Mouse (Mus musculus): ENCODE measurements around the gene B4galt2. TPM values are rescaled to one million over a fixed set of nuclear protein-coding genes. Genes with fewer than 3 reads are reported as not detected.

B4galt2 gene
- total RNA-seq, 1 experiment from 2014 or later, result not detected

GRCm38 (mm10) chr4:117913421-117913820, 30.1 kb upstream of the B4galt2 start:
- no peak for ATAC-seq (replicated peaks in 1 of 2; ENCODE audit: insufficient read depth in 1 of 2, low FRiP score in 2 of 2, low TSS enrichment in 1 of 2, low read depth in 1 of 2, poor library complexity in 2 of 2, severe bottlenecking in 2 of 2)

GRCm38 (mm10) chr4:117912685-117913273, 29.5 kb upstream of the B4galt2 start:
- ATAC-seq (replicated peaks in 1 of 2; ENCODE audit: insufficient read depth in 1 of 2, low FRiP score in 2 of 2, low TSS enrichment in 1 of 2, low read depth in 1 of 2, poor library complexity in 2 of 2, severe bottlenecking in 2 of 2), result no peak

- no peak for ATAC-seq (replicated peaks in 1 of 2; ENCODE audit: insufficient read depth in 1 of 2, low FRiP score in 2 of 2, low TSS enrichment in 1 of 2, low read depth in 1 of 2, poor library complexity in 2 of 2, severe bottlenecking in 2 of 2)
Observed at GRCm38 (mm10) chr4:117912131-117912561, 28.9 kb upstream of the B4galt2 start.

- no peak for ATAC-seq (replicated peaks in 1 of 2; ENCODE audit: insufficient read depth in 1 of 2, low FRiP score in 2 of 2, low TSS enrichment in 1 of 2, low read depth in 1 of 2, poor library complexity in 2 of 2, severe bottlenecking in 2 of 2)
Observed at GRCm38 (mm10) chr4:117908834-117909453, 25.7 kb upstream of the B4galt2 start.

- no peak for ATAC-seq (replicated peaks in 1 of 2; ENCODE audit: insufficient read depth in 1 of 2, low FRiP score in 2 of 2, low TSS enrichment in 1 of 2, low read depth in 1 of 2, poor library complexity in 2 of 2, severe bottlenecking in 2 of 2)
Observed at GRCm38 (mm10) chr4:117906196-117906595, 22.9 kb upstream of the B4galt2 start.

GRCm38 (mm10) chr4:117904761-117905160, 21.5 kb upstream of the B4galt2 start:
- ATAC-seq (replicated peaks in 1 of 2; ENCODE audit: insufficient read depth in 1 of 2, low FRiP score in 2 of 2, low TSS enrichment in 1 of 2, low read depth in 1 of 2, poor library complexity in 2 of 2, severe bottlenecking in 2 of 2), result no peak

- ATAC-seq (replicated peaks in 1 of 2; ENCODE audit: insufficient read depth in 1 of 2, low FRiP score in 2 of 2, low TSS enrichment in 1 of 2, low read depth in 1 of 2, poor library complexity in 2 of 2, severe bottlenecking in 2 of 2), result no peak
Observed at GRCm38 (mm10) chr4:117904094-117904493, 20.8 kb upstream of the B4galt2 start.

GRCm38 (mm10) chr4:117898111-117898510, 14.8 kb upstream of the B4galt2 start:
- ATAC-seq (replicated peaks in 1 of 2; ENCODE audit: insufficient read depth in 1 of 2, low FRiP score in 2 of 2, low TSS enrichment in 1 of 2, low read depth in 1 of 2, poor library complexity in 2 of 2, severe bottlenecking in 2 of 2), result no peak

GRCm38 (mm10) chr4:117896031-117896430, 12.7 kb upstream of the B4galt2 start:
- no peak for ATAC-seq (replicated peaks in 1 of 2; ENCODE audit: insufficient read depth in 1 of 2, low FRiP score in 2 of 2, low TSS enrichment in 1 of 2, low read depth in 1 of 2, poor library complexity in 2 of 2, severe bottlenecking in 2 of 2)

- no peak for ATAC-seq (replicated peaks in 1 of 2; ENCODE audit: insufficient read depth in 1 of 2, low FRiP score in 2 of 2, low TSS enrichment in 1 of 2, low read depth in 1 of 2, poor library complexity in 2 of 2, severe bottlenecking in 2 of 2)
Observed at GRCm38 (mm10) chr4:117895339-117895738, 12.1 kb upstream of the B4galt2 start.

GRCm38 (mm10) chr4:117894601-117895000, 11.3 kb upstream of the B4galt2 start:
- ATAC-seq (replicated peaks in 1 of 2; ENCODE audit: insufficient read depth in 1 of 2, low FRiP score in 2 of 2, low TSS enrichment in 1 of 2, low read depth in 1 of 2, poor library complexity in 2 of 2, severe bottlenecking in 2 of 2), result no peak

GRCm38 (mm10) chr4:117893376-117893775, 10.1 kb upstream of the B4galt2 start:
- ATAC-seq (replicated peaks in 1 of 2; ENCODE audit: insufficient read depth in 1 of 2, low FRiP score in 2 of 2, low TSS enrichment in 1 of 2, low read depth in 1 of 2, poor library complexity in 2 of 2, severe bottlenecking in 2 of 2), result no peak

GRCm38 (mm10) chr4:117891738-117892161, 8.5 kb upstream of the B4galt2 start, which contains the start of gene Dph2:
Gene Dph2, minus strand, starts transcription at chr4:117892032.
- peak; percentile 83 to 92 for ATAC-seq (replicated peaks in 1 of 2; ENCODE audit: insufficient read depth in 1 of 2, low FRiP score in 2 of 2, low TSS enrichment in 1 of 2, low read depth in 1 of 2, poor library complexity in 2 of 2, severe bottlenecking in 2 of 2)

GRCm38 (mm10) chr4:117890750-117891149, 7.5 kb upstream of the B4galt2 start:
- no peak for ATAC-seq (replicated peaks in 1 of 2; ENCODE audit: insufficient read depth in 1 of 2, low FRiP score in 2 of 2, low TSS enrichment in 1 of 2, low read depth in 1 of 2, poor library complexity in 2 of 2, severe bottlenecking in 2 of 2)

- ATAC-seq (replicated peaks in 1 of 2; ENCODE audit: insufficient read depth in 1 of 2, low FRiP score in 2 of 2, low TSS enrichment in 1 of 2, low read depth in 1 of 2, poor library complexity in 2 of 2, severe bottlenecking in 2 of 2), result no peak
Observed at GRCm38 (mm10) chr4:117890031-117890430, 6.7 kb upstream of the B4galt2 start.

- ATAC-seq (replicated peaks in 1 of 2; ENCODE audit: insufficient read depth in 1 of 2, low FRiP score in 2 of 2, low TSS enrichment in 1 of 2, low read depth in 1 of 2, poor library complexity in 2 of 2, severe bottlenecking in 2 of 2), result no peak
Observed at GRCm38 (mm10) chr4:117889471-117889870, 6.2 kb upstream of the B4galt2 start.

- no peak for ATAC-seq (replicated peaks in 1 of 2; ENCODE audit: insufficient read depth in 1 of 2, low FRiP score in 2 of 2, low TSS enrichment in 1 of 2, low read depth in 1 of 2, poor library complexity in 2 of 2, severe bottlenecking in 2 of 2)
Observed at GRCm38 (mm10) chr4:117887920-117888319, 4.6 kb upstream of the B4galt2 start.

- peak; percentile 69 to 80 for ATAC-seq (replicated peaks in 1 of 2; ENCODE audit: insufficient read depth in 1 of 2, low FRiP score in 2 of 2, low TSS enrichment in 1 of 2, low read depth in 1 of 2, poor library complexity in 2 of 2, severe bottlenecking in 2 of 2)
Observed at GRCm38 (mm10) chr4:117887133-117887532, 3.8 kb upstream of the B4galt2 start, which contains the start of gene Atp6v0b. Gene Atp6v0b, minus strand, starts transcription at chr4:117887333.

GRCm38 (mm10) chr4:117886644-117887043, 3.4 kb upstream of the B4galt2 start:
- ATAC-seq (replicated peaks in 1 of 2; ENCODE audit: insufficient read depth in 1 of 2, low FRiP score in 2 of 2, low TSS enrichment in 1 of 2, low read depth in 1 of 2, poor library complexity in 2 of 2, severe bottlenecking in 2 of 2), result peak; percentile 12 to 41; a peak in 1 of 4 replicates

Measured in hematopoietic stem cell, adult 5-6 weeks (primary cell).